Mouse (Mus musculus) heart, postnatal 10 days (tissue): Measurements from ENCODE around the gene Slc22a26. TPM values are rescaled to one million over a fixed set of nuclear protein-coding genes. Genes with fewer than 3 reads are reported as not detected.
"Not testable (repeated sequence)": the region's sequence is repeated elsewhere in the genome, so short reads cannot be mapped to it uniquely, and the experiment has no call there.

Experiments used
- DNase-seq, 2 experiments: peaks; one replicate each; pipeline ENCODE4 v3.0.0; 2021
- intact Hi-C: fragments of 180-260 bp; cut with DNase I; formaldehyde crosslinking; loops from one replicate; pipeline ENCODE4 v1.15.1; 2025
- total RNA-seq, 2 experiments: library from RNA; stranded (reverse); gene quantifications; 2 replicates each; pipeline ENCODE4 v1.2.3; 2021

The Slc22a26 gene
- total RNA-seq, result not detected

GRCm38 (mm10) chr19:7802571-7802970 lies at the start of gene Slc22a26:
Slc22a26 (minus strand) TSS chr19:7802667.
- intact Hi-C loops, result no loop called here
- no peak for DNase-seq

GRCm38 (mm10) chr19:7829851-7830250 lies 27.4 kb upstream of the Slc22a26 start:
- no peak for DNase-seq
- intact Hi-C loops, result no loop called here

GRCm38 (mm10) chr19:7790571-7790970 lies 11.9 kb downstream of the Slc22a26 start:
- DNase-seq, result no peak
- intact Hi-C loops, result no loop called here

GRCm38 (mm10) chr19:7775306-7775705 lies 27.2 kb downstream of the Slc22a26 start:
- no peak for DNase-seq
- intact Hi-C loops, result no loop called here

GRCm38 (mm10) chr19:7766124-7766523 lies 36.3 kb downstream of the Slc22a26 start:
- intact Hi-C loops, result no loop called here
- DNase-seq, result no peak

GRCm38 (mm10) chr19:7765599-7765998 lies 36.9 kb downstream of the Slc22a26 start:
- DNase-seq, result no peak
- intact Hi-C loops, result no loop called here

- DNase-seq, intact Hi-C loops: not testable (repeated sequence)
These were observed 49.1 kb downstream of the Slc22a26 start for GRCm38 (mm10) chr19:7753371-7753770.

Other genes with a start within 250 kb of the Slc22a26 start
- gene Pla2g16, start 245.2 kb downstream of the Slc22a26 start, total RNA-seq, result 10 to 100 TPM; 74.7 to 78.4 TPM
- gene Lgals12, start 195.5 kb downstream of the Slc22a26 start, total RNA-seq, result 1 to 10 TPM in 1 of 2 experiments, under 1 TPM in 1; 0.79 to 1.9 TPM
- not detected for gene Hrasls5, start 190.1 kb downstream of the Slc22a26 start, total RNA-seq
- not detected for gene Slc22a19, start 91.4 kb downstream of the Slc22a26 start, total RNA-seq
- gene Slc22a27, start 163.4 kb upstream of the Slc22a26 start, total RNA-seq, result not detected